Mouse (Mus musculus) kidney, adult 8-10 months (tissue): Measurements from ENCODE around the gene Nlgn1.

ENCODE experiments used
- DNase-seq, 2 experiments: peaks; one replicate each; pipeline ENCODE4 v3.0.0; 2022

Gene Nlgn1

DNA sequence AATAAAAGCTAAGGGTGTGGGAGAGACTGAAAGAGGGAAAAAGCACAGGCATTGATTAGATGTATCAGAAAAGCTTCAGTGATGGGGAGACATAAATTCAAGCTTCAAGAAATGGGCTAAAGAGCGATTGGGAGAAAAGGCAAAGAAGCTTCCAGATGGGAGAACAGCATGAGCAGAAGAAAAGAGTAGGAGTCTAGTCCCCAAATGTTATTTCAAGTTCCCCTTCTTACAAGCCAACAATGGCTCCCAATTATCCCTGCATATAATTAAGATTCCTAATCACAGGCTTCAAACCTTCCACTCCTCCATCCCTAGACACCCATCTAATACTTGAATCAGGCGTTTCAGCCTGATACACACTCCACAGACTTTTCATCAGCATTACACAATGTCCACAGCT is 292.6 kb downstream of the Nlgn1 start:
- DNase-seq, result no peak

DNA sequence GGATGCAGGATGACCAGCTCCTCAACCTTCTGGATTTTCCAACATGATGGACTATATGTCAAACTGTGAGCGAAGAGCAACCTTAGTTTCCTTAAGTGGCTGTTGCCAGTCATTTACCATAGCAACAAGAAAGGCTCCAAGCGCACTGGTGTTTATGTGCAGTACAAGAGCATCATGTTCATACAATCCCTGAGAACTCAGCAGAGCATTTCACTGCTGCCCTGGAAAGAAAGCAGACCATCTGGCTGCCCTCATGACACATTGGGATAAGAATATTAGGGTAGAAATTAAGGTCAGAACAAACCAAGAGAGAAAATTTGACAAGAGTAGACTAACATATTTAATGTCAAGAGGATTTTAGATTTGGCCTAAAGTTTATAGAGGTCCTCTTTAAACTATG is 306.2 kb downstream of the Nlgn1 start:
- DNase-seq, result no peak

DNA sequence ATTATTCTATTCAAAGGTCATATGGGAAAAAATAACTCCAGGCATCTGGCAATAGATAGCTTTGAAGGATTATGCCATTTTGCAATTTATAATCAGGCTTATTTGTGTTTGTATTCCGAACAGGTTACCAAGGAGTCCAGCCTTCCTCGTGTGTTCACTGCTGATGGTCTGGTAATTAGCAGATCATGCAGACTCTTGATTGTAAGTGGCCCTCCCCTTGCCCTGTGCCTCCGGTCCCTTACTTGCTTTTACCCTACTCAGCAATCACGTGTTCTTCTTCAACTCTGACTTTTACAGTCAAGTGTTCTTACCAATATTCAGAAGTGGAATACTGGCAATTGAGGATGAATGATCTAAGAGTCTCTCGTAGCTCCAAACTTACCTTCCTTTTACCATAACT is 309.0 kb downstream of the Nlgn1 start:
- no peak for DNase-seq

DNA sequence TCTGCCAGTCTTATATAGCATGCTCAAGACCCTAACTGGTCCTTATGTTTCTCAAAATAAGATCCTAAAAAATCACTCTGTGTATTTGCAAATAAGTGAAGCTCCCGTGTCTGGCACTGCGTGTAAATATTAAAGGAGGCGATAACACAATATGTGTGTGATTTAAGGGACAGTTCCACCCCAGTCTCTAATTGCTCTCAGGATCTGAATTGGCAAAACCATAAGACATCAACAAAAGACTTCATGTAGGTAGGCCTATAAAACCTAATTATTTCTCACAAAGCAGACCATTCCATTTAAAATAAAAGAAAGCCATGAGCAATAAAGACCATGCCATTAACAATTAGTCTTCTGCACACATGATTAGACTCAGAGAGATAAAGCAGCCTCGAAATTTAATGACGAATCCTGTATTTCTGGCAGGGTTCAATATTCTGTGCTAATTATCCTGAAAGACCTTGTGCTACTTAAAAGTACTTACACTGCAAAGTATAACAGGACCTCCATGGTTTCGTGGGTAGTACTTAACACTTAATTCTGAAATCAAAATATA is 310.6 kb downstream of the Nlgn1 start:
- no peak for DNase-seq

DNA sequence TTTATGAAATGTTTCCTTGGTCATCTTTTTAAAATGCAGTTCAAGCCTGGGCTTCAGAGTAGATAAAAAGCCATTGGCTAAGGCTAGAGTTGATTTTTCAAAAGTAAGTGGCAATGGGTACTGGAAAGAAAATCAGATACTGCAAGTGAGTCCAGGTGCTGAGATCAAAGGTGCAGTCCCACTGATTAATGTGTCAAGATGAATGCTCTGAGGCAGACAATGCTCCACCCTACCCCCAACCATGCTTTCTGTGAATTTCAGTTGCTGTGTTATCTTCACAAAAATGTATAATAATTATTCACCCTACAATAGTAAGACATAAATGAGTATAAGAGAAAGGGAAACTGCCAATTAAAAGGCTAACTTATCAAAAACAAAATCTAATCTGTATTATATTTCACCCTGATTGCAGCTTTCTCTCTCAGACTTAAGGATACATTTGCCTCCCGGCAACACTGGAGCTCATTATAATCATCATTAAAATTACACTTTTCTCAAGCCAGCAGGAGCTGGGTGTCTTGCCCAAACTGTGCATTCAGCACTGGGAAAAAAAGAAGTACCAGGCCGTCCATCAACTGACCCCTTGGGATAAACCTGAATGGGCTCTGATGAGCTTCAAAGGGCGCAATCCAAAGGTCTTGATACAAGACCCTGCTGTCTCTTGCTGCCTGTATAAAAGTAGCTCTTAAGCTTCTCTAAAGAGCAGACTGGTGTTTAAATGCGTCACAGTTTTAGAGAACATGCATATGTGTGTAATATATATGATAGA is 320.8 kb downstream of the Nlgn1 start:
- DNase-seq, result no peak

DNA sequence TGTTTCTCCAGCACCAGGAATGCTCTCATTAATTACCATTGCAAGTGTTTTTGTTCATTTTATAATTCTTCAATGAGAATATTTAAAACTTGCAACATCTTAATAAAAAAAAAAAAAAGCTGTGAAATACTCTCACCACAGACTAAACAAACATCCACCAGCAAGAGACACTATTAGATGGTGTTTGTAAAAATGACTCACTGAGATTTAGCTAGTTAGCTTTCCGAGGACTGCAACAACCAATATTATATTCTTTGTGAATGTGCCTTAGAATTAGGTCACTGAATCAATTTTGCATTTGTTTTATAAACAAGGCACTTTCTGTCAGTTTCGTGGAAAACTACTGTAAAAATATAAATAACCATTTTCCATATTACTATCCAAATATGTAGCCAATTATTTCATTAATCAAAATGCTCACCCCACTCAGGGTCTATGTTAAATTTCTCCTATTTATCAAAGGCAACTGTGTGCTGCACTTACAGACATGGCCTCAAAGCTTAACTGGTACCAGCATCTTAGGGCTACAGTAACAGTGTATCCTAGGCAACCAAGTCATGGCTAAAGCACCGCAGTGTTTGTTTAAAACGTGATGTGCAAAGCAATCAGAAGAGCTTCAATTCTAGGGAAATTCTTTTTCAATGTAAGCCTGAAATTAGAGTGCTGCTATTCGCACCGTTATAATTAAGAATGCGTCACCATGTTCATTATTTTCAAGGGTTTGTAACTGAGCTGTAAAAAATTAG is 329.2 kb downstream of the Nlgn1 start:
- DNase-seq, result no peak

DNA sequence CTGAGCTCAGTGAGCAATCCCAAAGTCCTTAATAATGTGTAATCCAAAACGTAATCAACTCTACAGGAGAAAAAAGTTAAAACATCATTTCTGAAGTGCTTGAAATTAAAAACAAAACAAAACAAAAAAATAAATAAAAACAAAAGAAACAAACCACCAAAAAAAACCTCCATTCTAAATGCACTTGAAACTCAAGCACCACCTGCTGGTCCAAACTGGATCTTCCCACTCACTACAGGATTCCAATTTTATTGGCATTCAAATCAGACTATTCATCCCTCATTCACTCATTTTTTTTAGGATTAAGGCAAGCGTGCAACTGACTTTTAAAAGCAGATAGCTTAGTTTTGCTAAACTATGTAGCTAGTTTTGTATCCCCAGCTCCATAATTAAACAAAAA is 329.9 kb downstream of the Nlgn1 start:
- no peak for DNase-seq

DNA sequence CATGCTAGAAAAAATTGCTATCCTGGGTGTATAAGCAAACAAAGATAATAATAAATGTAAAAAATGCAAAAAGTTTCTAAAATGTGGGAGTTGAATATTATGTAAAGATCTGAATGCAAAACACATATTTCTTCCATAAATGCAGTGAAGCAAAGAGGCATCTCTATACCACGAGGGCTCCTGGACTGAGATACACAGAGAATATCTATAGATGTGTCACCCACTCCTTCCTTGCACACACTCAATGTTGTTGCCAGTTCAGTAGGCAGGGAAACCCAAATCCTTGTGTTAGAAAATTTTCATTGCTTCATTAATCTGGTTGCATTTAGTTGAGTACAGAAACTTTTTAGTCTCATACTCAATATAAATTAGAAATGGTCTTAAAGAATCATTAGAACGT is 364.7 kb downstream of the Nlgn1 start:
- no peak for DNase-seq

DNA sequence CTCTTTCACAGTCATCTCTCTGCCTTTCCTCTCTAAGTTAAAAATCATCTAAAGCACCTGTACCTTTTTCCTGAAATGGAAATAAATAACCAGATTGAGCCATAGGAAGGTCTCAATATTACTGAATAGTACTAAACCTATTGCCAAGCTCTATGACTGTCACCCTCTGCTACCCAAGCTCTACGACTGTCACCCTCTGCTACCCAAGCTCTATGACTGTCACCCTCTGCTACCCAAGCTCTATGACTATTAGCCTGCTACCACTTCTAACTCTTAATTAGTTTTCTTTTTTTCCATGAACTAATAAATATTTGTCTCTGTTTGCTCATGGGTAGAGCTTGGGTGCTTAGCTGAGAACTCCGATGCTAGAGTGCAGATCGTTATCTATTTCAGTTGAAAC is 368.0 kb downstream of the Nlgn1 start:
- DNase-seq, result no peak

DNA sequence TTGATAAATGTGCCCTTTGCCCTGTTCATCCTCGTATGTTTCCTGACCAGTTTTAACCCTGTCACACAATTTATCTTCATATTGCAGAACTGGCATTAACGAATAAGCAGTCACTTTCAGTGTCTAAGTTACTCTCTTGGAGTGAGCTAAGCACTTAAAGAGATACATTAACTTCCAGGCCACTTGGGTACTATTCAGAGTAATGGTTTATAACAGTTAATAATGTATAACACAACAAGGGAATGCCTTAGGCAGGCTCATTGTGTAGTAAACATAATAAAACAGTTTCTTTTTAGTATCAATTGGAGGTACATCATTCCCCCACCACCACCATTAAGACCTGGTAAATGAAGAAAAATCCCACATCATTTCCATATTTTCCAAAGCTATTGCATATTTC is 368.7 kb downstream of the Nlgn1 start:
- no peak for DNase-seq

DNA sequence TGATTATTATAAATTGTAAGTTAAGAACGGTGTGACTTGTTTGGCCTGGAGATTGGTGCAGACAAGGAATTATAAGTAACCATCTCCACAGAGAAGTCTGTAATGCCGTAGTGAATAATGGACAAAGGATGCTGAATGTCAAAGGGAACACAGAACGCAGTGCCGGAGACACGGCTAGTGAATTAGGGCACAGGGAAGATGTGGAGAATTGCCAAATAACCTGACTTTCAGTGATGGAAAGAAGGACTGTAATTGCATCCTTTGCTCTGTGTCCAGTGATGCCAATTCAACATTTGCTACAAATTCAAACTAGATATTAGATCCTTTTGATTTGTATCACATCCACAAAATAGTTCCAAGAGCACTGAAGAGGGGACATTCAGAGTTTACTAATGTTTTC is 415.7 kb downstream of the Nlgn1 start:
- DNase-seq, result no peak

DNA sequence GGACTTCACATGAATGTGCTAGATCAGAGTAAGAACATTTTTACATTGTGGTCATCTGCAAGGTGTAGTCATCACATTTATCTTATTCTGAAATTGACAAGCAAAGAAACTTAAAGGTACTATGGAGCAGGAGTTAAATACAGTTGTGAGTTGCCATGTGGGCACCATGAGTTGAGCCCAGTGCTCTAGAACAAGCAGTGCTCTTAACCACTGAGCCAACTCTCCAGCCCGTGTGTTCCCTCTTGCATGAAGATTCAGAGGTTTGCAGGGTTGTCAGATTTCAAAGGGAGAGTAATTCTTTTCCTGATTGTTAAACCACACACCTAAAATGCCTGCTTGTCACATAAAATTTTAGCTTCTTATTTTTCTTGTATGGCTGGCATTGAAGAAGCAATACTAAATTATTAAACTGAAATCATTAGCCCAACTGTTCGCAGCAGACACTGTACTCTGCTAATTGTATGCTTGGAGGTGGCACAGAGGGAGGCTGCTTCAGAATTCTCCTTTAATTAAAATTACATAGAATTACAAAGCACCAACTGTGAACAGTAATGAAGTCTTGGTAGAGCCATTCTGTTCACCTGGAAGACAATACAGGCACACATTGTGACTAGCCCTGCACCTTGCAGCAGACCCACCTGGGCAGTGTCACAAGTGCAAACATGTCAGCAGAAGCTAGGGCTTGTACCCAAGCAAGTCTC is 417.7 kb downstream of the Nlgn1 start:
- DNase-seq, result no peak

DNA sequence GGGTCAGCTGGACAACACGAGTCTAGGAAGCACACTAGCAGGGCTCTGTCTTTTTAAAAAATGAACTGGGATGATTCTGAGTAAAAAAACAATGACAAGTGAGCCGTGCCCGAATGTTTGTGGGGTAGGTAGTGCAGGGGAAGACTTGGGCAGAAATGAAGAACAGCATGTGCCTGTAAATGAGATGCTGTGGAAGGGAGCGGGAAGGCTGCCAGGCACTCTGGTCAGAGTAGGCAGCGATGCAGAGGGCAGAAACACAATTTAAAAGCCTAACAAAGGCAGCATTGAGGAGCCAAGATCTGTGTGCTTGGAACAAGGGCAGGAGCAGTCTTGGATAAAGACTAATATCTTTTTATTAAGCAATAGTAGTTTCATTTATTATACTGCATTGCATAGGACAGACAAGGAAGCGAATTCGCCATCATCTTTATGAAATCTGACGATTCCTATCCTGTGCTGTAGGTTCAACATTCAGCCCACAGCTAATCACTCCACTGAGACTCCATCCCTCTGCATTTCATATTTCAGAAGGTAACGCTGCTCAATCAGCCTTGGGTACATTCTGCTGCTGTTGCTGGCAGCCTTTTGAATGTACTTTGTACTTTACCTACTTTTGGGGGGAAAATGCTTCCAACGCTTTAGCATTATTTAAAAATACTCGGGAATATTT is 429.0 kb downstream of the Nlgn1 start:
- DNase-seq, result no peak

DNA sequence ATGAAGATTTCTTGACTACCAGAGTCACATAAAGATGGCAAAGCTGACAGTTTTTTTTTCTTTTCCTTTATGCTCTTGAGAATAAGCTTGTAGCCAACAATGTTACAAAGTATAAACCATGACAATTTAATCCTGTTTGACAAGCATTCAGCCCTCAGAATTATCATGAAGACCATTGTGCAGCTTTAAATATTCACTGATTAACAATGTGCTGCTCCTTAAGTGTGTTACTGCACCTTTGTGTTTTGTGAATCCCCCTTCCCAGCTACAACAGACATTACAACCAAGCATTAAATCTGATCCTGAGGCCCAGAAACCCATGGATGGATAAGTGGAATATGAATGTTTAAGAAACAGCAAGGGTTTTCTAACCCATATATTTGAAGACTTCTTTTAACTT is 434.8 kb downstream of the Nlgn1 start:
- no peak for DNase-seq

DNA sequence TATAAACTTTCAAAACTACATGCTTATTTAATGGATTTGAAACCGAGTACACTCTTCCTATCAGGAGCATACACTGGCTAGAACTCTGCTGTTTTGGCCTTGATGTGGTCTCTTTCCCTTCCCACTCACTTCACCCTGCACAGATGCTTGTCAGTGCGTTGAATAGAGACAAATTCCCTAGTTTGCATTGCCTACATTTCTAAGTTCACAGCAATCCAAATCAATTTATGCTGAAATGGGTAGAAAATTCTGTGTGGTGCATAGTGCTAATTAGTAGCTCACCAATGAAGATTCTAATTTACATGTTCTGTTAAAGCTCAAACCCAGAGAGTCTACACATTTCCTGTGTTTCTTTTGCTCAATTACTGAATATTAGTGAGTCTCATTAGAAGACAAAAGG is 447.5 kb downstream of the Nlgn1 start:
- no peak for DNase-seq

DNA sequence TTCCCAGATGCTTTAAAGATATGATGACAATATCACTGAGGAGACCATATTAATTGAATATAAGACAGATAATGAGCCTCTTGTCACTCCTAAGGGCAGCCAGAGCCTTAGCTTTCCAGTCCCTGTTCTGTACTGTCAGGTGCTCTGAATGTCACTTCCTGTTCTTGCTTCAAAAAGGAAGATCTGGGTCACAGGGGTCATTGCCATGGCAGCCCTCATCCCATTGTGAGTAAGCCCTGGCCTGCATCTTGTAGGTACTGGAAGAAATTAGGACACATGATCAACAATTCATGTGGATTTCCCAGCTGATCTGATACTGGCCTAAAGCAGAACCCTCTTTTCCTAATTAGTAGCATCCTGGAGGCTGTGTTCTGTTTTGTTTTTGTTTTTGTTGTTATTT is 463.1 kb downstream of the Nlgn1 start:
- DNase-seq, result no peak

DNA sequence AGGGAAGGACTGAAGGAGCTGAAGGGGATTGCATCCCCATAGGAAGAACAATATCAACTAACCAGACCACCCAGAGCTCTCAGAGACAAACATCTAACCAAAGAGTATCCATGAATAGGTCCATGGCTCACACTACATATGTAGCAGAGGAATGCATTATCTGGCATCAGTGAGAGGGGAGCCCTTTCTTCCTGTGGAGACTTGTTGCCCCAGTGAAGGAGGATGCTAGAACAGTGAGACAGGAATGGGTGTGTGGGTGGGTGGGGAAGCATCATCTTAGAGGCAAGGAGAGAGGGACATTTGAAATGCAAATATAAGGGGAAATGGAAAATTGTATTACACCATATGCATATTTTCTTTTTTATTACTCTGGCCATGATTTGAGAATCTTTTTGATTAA is 473.9 kb downstream of the Nlgn1 start:
- DNase-seq, result no peak

DNA sequence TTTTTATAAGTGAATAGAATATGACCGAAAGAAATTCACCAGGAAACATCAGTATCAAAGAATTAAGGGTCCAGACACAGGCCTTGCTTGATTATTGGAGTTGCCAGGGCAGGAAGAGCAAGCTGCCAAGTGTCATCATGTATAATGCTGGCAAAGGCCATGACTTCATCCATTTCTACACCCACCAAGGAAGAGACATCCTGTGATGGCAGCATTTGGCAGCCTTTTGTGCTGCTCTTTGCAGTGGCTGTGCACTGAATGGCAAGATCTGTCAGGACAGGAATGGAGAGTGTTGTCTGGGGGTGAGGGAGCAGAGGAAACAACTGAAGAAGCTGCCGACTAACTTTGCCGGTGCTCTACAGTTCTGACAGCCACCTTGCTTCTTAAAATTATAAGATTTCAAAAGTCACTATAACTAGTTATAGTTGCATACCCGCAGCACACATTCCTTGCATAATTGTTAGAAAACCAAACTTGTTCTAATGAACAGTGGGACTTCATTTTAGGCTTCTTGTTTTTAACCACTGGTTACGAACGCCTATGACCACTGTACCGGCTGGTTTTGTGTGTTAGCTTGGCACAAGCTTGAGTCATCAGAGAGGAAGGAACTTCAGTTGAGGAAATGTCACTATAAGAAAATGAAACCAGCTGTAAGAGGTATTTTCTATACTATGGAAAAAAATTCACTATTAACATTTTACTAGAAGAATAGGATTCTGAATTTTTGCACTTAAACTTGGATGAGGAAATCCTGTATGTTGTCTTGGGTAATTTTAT is 487.4 kb downstream of the Nlgn1 start:
- DNase-seq, result no peak

DNA sequence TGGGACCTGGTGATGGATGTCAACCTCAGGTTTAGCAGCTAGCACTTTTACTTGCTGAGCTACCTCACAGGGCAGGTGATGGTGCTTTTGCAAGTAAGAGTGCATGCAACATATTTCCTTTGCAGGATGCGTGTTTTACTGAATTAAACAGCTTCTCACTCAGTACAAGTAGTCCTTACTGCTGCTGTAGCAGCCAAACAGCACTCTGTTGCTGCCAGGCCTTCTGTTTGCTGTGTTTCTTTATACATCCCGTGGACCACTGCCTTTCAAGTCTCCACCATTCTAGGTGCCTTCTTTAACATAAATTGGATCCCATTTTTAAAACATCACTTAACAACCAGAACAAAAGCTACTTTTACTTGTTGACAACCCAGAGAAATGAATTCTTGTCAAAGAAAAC is 502.0 kb downstream of the Nlgn1 start:
- no peak for DNase-seq

DNA sequence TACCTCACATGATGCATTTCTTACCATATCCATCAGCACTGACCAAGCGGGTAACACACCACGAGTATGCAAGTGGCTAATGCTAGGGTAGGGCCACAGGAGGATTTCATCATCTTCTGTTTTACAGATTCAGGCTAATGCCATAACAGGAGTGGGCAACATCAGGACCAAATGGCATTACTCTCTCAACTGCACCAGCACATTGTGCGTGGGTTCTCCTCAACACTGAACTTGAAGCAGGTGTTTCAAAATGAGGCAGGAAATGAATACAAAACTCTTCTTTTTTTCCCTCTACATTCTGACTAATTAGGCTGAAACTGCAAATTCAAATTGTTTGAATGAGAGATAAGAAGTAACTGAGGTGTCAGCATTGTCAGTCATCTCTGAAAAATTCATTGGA is 518.9 kb downstream of the Nlgn1 start:
- no peak for DNase-seq

DNA sequence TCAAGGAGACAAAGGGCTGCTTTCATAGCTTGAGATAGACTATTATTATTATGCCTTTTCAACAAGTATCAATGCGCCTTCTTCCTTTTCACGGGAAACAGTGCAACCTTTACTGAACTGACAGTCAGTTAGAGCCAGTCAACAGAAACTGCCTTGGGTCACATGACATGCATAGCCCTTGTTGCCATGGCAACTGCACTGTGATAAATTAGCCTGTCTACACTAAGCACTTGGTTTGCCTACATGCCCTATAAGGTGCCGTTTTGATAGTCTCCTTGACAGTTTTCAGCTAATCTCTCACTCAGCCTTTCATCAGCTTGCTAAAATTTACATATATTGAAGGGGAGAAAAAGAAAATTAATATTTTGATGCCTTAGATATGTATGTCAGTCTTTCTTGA is 524.7 kb downstream of the Nlgn1 start:
- DNase-seq, result no peak

DNA sequence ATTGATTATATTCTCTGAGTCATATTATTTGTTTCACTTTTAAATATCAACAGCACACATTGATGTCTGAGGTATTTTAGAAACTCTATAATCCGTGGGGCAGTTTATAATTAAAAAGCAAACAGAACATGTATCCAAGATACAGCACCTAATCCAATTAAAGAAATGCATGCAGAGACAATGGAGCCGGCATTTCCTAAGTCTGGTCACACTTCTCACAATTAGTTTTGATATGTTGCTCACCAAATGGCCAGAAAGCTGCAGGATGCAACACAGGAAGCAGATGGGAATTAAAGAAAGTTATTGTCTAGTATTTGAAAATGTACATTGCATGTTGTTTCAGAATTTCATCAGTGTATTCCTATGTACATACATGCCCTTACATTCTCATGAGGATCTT is 550.6 kb downstream of the Nlgn1 start:
- DNase-seq, result no peak
